Mouse (Mus musculus): ENCODE results near the gene Gm5431. TPM values are rescaled to one million over a fixed set of nuclear protein-coding genes. Genes with fewer than 3 reads are reported as not detected.
A peak's percentile ranks its signal among the peaks of the same experiment; 100 is the strongest.
"Not testable (repeated sequence)": the region's sequence is repeated elsewhere in the genome, so short reads cannot be mapped to it uniquely, and the experiment has no call there.

The Gm5431 gene
- polyA plus RNA-seq, 1 experiment: 53.0 TPM

DNA sequence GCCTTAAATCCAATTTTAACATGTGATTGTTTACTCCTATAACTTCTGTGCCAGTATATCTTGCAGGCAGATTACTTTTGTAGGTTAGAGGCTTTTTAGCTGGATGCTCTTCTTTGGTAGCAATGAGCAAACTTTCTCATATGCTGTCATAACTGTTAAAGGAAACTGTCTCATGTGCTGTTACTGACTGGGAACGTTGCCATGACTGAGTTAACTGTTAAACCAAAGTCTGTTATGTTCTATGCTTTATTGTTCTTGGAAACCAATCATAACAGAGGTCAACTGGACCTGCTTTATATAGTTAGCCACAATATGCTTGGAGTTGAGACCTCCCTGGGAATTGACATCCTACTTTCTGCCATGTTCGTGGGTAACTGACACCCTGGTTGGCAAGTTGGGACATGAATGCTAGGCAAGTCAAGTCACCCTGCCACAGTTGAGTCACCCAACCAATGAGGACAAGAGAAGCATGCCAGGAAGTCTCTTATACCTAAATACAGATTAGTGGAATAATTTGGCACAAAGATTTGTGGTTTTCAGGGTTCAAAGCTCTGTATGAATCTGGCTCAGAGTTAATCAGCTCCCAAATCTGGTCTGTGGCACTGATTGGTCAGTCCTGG is 3.1 kb downstream of the Gm5431 start:
- Histone ChIP-seq H3K27ac (ENCODE audit: insufficient read depth, low read depth, low read length) (no peak overlapping the region), H3K4me3 (ENCODE audit: insufficient read depth, low read length) (no peak overlapping the region), H3K4me1 (ENCODE audit: control insufficient read depth, insufficient read depth, low read length) (peaks cover 32% of the 10 kb centered on the region)
- no peak for TF ChIP-seq POLR2A (IDR thresholded peaks at IDR 0.05; ENCODE audit: borderline replicate concordance, low read depth, low read length)
- TF ChIP-seq CTCF (IDR thresholded peaks at IDR 0.05; ENCODE audit: low read depth, low read length): no peak

DNA sequence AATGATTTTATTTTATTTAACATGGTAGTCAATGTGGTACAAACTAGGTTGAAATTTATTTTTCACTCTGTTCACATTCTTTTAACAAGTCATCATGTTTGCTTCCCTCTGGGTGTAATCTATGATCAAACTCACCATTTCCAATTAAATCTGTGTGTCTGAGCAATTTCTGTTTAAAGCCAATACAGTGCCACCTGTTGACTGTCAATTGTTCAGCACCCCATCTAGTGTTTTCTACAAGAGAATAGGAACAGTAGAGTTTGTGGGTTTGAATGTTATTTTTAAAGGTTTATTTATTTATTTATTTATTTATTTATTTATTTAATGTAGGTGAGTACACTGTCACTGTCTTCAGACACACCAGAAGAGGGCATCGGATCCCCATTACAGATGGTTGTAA is 25.3 kb downstream of the Gm5431 start:
- no peak overlapping the region for H3K27ac ChIP-seq (ENCODE audit: insufficient read depth, low read depth, low read length)
- no peak overlapping the region for H3K4me3 ChIP-seq (ENCODE audit: insufficient read depth, low read length)
- peaks cover 18% of the 10 kb centered on the region for H3K4me1 ChIP-seq (ENCODE audit: control insufficient read depth, insufficient read depth, low read length)
- no peak for TF ChIP-seq CTCF (IDR thresholded peaks at IDR 0.05; ENCODE audit: low read depth, low read length)
- no peak for TF ChIP-seq POLR2A (IDR thresholded peaks at IDR 0.05; ENCODE audit: borderline replicate concordance, low read depth, low read length)

DNA sequence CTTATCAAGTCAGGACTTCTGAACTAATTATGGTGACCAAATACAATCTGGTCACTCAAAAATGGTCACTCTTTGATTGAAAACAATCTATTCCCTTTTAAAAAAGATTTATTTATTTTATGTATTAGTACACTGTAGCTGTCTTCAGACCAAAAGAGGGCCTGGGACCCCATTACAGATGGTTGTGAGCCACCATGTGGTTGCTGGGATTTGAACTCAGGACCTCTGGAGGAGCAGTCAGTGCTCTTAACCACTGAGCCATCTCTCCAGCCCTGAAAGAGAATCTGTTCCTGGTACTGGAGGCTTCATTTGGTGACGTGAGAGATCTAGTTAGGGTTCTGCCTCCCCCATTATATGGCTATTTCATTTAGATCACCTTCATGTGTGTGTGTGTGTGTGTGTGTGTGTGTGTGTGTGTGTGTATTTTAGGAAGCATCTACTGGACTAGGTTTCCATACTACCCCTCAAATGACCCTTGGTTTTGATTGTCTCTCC is 26.6 kb downstream of the Gm5431 start:
- H3K27ac ChIP-seq (ENCODE audit: insufficient read depth, low read depth, low read length); H3K4me3 ChIP-seq (ENCODE audit: insufficient read depth, low read length): not testable (repeated sequence)
- peaks cover 18% of the 10 kb centered on the region for H3K4me1 ChIP-seq (ENCODE audit: control insufficient read depth, insufficient read depth, low read length)

DNA sequence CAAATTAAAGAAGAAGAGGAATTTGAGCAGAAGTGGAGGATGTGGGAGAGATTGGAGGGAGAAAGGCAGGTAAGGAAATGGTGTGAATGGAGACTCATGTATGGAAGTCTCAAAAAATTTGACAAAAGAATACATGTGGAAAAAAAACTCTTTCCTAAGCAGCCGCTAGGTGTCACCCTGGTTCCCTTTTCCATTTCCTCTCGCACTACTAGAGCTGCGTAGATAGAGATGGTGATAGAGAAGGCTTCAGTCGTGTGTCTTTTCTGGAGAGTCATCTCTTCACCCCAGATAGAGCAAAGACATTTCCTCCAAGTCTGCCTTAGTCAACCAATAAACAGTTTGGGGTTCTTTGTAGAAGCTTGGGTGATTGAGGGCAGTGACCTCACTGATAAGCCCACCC is 27.5 kb downstream of the Gm5431 start:
- H3K4me1 ChIP-seq (ENCODE audit: control insufficient read depth, insufficient read depth, low read length): peaks cover 22% of the 10 kb centered on the region
- no peak for TF ChIP-seq CTCF (IDR thresholded peaks at IDR 0.05; ENCODE audit: low read depth, low read length)
- TF ChIP-seq POLR2A (IDR thresholded peaks at IDR 0.05; ENCODE audit: borderline replicate concordance, low read depth, low read length): no peak
- no peak overlapping the region for H3K27ac ChIP-seq (ENCODE audit: insufficient read depth, low read depth, low read length)
- no peak overlapping the region for H3K4me3 ChIP-seq (ENCODE audit: insufficient read depth, low read length)

DNA sequence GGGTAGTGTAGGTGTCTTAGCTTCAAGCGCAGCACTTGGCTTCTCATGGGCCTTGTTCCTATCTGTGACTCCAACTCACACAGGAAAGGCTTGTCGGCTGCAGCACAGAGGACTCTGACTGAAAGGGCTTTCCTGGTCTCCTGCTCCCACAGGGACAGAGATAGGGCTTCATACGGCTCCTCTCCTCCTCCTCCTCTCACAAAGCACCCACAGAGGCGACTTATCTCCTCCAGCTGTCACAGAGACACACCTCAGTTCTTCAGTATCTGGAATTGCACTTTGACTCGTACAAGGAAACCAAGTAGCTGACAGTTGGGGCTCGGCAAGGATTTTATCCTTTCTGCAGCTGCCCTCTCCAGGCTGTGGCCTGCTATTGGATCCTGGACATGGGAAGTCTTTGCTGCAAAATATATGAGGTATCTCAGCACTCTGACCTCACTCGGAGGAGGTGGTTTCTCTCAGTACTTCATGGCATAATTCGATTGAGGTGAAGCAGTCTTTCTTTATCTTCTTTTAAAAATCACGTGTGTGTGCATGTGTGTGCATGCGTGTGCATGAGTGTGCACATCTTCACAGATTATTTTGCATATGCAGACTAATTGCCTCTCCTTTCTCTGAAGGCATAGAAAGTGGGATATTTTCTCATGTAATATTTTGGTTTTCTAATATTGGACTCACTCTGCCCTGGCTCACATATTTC is 28.3 kb downstream of the Gm5431 start:
- Histone ChIP-seq H3K4me3 (ENCODE audit: insufficient read depth, low read length) (no peak overlapping the region), H3K4me1 (ENCODE audit: control insufficient read depth, insufficient read depth, low read length) (peaks cover 23% of the 10 kb centered on the region), H3K27ac (ENCODE audit: insufficient read depth, low read depth, low read length) (no peak overlapping the region)
- TF ChIP-seq POLR2A (IDR thresholded peaks at IDR 0.05; ENCODE audit: borderline replicate concordance, low read depth, low read length): no peak
- no peak for TF ChIP-seq CTCF (IDR thresholded peaks at IDR 0.05; ENCODE audit: low read depth, low read length)

DNA sequence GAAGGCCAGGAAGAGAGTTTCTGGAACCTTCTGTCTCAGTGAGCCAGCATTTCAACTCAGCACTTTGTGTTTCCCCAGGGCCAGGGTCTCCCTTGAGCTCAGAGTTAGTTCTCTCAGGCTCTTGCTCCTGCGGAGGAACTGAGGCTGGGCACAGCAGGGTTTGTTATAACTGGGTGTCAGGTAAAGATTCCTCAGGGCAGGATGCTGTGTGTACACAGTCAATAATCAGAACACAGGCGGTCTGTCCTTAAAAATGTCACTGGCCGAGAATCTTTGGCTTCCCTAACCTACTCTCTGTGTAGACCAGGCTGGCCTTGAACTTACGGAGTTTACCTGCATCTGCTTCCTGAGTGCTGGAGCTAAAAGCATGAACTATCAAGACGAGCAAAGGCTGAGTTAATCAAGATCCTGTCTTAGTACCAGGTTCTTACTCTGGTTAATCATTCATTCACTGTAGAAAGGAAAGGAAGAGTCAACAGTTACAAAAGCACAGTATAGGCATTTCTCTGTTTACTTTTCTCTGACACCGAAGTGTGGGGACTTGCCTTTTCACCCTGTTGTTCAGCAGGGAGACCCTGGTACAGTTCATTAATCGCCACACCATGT is 29.2 kb downstream of the Gm5431 start:
- Histone ChIP-seq H3K4me3 (ENCODE audit: insufficient read depth, low read length) (peak overlapping the region; percentile 79; the same call in 1 of the 2 replicates), H3K4me1 (ENCODE audit: control insufficient read depth, insufficient read depth, low read length) (peaks cover 17% of the 10 kb centered on the region), H3K27ac (ENCODE audit: insufficient read depth, low read depth, low read length) (peak overlapping the region; percentile 96)
- TF ChIP-seq POLR2A (IDR thresholded peaks at IDR 0.05; ENCODE audit: borderline replicate concordance, low read depth, low read length) (no peak), CTCF (IDR thresholded peaks at IDR 0.05; ENCODE audit: low read depth, low read length) (no peak)

DNA sequence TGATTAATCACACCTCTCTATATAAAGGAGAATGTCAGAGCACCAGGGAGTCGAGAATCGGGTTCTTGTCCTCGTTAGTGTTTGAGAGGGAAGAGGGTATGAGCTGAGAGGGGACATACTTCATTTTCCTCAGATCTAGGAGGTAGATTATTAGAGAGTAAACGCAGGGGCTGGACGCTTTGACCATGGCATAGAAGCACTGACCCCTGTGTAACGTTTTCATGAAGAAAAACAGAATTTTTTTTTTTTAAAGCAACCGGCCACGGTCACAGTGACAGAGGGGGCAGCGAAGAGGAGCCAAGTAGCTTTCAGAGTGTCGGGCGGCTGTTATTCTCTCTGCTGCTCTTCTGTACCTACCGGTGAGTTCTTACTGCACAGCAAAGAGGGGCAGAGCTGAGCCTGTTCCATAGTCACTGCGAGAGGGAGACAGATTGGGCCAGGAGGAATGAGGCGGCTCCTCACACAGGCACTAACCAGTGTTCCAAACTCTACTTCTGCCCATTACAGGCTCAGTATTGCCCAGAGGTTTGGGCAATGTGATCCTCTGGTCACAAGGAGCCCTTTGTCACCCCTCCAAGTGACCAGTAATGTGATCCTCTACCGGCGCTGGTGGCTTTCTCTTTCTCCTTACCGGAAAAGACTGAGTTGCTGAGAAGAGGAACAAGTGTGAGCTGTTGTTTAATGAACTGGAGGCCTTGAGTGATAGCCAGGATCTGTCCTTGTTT is 30.0 kb downstream of the Gm5431 start:
- Histone ChIP-seq H3K27ac (ENCODE audit: insufficient read depth, low read depth, low read length) (peak overlapping the region; percentile 96), H3K4me3 (ENCODE audit: insufficient read depth, low read length) (peak overlapping the region; percentile 79), H3K4me1 (ENCODE audit: control insufficient read depth, insufficient read depth, low read length) (peaks cover 17% of the 10 kb centered on the region)
- no peak for TF ChIP-seq POLR2A (IDR thresholded peaks at IDR 0.05; ENCODE audit: borderline replicate concordance, low read depth, low read length)
- no peak for TF ChIP-seq CTCF (IDR thresholded peaks at IDR 0.05; ENCODE audit: low read depth, low read length)

DNA sequence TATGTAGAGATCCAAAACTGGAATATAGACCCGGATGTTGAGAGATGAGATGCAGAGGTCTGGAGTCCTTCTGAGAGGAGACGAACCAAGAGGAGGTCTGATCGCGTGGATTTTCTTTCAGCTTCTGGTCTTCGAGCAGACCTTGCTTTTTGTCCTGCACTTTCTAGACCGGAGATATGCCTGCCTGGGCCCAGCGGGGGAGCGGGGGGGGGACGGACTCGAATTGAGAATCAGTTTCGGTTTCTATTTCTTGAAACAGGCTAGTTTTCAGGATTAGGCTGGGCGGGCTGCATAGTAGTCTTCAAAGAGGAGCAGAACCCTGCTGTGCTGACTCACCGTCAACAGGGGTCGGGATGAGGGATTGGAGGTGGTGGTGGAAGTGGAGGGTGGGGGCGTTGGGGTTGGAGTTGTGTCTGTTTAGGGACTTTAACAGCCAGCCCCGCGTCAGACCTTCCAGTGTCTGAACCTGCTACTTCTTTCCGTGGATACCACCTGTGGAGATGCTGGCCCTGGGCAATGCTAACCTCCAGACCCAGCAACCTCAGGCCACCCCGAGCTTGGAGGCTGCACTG is 30.7 kb downstream of the Gm5431 start, which contains the start of gene Irgm1:
Gene Irgm1, minus strand, starts transcription at position 483 of the 572 bp plus-strand sequence.
- Histone ChIP-seq H3K4me1 (ENCODE audit: control insufficient read depth, insufficient read depth, low read length) (peaks cover 17% of the 10 kb centered on the region), H3K4me3 (ENCODE audit: insufficient read depth, low read length) (peak within 1 kb of the TSS; percentile 79), H3K27ac (ENCODE audit: insufficient read depth, low read depth, low read length) (peak within 1 kb of the TSS; percentile 96)
- TF ChIP-seq CTCF (IDR thresholded peaks at IDR 0.05; ENCODE audit: low read depth, low read length) (no peak), POLR2A (IDR thresholded peaks at IDR 0.05; ENCODE audit: borderline replicate concordance, low read depth, low read length) (no peak)

DNA sequence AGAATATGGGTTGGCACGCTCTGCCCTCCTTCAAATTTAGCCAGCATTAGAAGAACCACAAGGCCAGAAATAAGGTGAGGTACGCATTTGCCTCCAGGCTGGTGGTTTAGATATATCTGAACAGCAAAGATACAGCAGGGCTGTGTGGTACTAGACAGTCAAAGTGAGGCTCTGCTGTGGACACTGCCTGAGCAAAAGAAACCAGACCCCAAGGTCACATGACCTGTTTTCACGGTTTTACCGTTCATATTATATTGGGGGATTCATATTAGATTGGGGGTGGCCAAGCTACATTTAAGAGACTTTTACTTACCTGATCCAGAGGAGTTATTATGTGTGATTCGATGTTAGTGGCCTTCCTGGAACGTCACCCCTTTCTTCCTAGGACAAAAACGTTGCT is 31.2 kb downstream of the Gm5431 start:
- peak overlapping the region; percentile 79 for H3K4me3 ChIP-seq (ENCODE audit: insufficient read depth, low read length)
- peaks cover 17% of the 10 kb centered on the region for H3K4me1 ChIP-seq (ENCODE audit: control insufficient read depth, insufficient read depth, low read length)
- TF ChIP-seq CTCF (IDR thresholded peaks at IDR 0.05; ENCODE audit: low read depth, low read length) (no peak), POLR2A (IDR thresholded peaks at IDR 0.05; ENCODE audit: borderline replicate concordance, low read depth, low read length) (no peak)
- H3K27ac ChIP-seq (ENCODE audit: insufficient read depth, low read depth, low read length): peak overlapping the region; percentile 96

Data from bone marrow macrophage, adult 2 months (primary cell).